Mouse (Mus musculus): ENCODE results near the gene Wdr91. TPM values are rescaled to one million over a fixed set of nuclear protein-coding genes. Genes with fewer than 3 reads are reported as not detected.
A peak's percentile ranks its signal among the peaks of the same experiment; 100 is the strongest.

Gene Wdr91
- polyA plus RNA-seq, 1 experiment from 2014 or later: 10.3 TPM

DNA sequence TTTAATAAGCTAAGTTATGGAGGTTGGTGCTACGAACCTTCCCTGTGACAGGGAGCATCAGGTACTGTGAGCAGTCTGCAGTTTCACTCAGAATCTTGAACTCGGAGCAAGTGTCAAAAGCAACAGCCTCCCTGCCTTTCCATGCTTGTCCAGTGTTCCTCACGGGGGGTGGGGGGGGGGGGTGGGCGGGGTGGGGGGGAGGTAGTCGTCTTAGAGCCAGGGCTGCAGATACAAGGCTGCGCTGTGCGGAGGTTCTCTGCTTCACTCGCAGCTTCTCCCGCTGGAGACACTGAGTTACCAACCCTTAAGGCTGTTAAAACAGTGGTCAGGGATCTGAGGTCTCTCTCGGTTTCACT lies 42.7 kb downstream of the Wdr91 start:
- Histone ChIP-seq H3K4me3 (ENCODE audit: low read depth, low read length) (no peak overlapping the region), H3K36me3 (ENCODE audit: control insufficient read depth, insufficient read depth, low read length) (no peaks in the 10 kb centered on the region), H3K27me3 (ENCODE audit: control insufficient read depth, insufficient read depth, low read length) (no peaks in the 10 kb centered on the region), H3K4me2 (ENCODE audit: low read depth, severe bottlenecking) (no peak overlapping the region), H3K9ac (ENCODE audit: low read length) (no peak overlapping the region), H3K4me1 (ENCODE audit: control insufficient read depth, insufficient read depth, low read length) (no peaks in the 10 kb centered on the region; the same call in 1 of the 2 replicates), H3K9me3 (ENCODE audit: control insufficient read depth, low read length) (no peaks in the 10 kb centered on the region), H3K27ac (replicated peaks; ENCODE audit: low read depth, low read length) (no peak overlapping the region)
- 79% methylated on average over 10 of the region's 10 CpGs for WGBS
- no peak for DNase-seq (ENCODE audit: low spot score)
- no peak for ATAC-seq (ENCODE audit: insufficient number of reproducible peaks, low FRiP score, low TSS enrichment, low read depth)

DNA sequence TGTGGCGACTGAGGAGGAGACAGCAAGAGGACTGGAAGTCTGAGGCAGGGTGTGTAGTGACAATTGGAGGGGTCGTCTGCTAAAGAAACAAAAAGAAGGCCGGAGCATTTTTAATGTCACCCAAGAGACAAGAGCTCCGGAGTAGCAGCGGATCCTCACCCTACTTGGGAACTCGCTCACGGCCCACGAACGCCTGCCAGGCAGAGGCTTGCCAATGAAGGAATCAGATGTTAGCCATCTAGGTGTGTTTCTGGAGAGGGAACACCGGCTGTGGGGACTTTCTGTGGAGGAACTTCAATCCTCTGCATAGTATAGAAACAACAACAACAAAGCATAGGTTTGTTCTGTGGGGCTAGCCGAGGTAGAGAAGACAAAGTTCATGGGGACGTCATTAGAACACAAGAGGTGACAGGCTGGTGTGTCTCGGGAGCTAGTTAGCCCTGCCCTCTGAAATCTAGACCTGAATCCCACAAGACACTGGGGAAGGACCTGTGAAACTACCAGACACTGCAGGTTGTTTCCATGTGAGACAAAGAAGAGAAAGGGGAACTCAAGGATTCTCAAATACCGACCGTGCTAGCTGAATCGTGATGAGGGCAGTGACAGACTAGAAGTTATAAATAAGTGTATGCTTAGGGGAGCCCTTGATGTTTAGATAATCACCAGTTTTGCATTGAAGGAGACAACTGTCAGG lies 43.2 kb downstream of the Wdr91 start:
- no peak for ATAC-seq (ENCODE audit: insufficient number of reproducible peaks, low FRiP score, low TSS enrichment, low read depth)
- Histone ChIP-seq H3K4me2 (ENCODE audit: low read depth, severe bottlenecking) (no peak overlapping the region), H3K27me3 (ENCODE audit: control insufficient read depth, insufficient read depth, low read length) (no peaks in the 10 kb centered on the region), H3K4me3 (ENCODE audit: low read depth, low read length) (no peak overlapping the region), H3K9ac (ENCODE audit: low read length) (no peak overlapping the region), H3K9me3 (ENCODE audit: control insufficient read depth, low read length) (no peaks in the 10 kb centered on the region), H3K36me3 (ENCODE audit: control insufficient read depth, insufficient read depth, low read length) (no peaks in the 10 kb centered on the region), H3K27ac (replicated peaks; ENCODE audit: low read depth, low read length) (no peak overlapping the region), H3K4me1 (ENCODE audit: control insufficient read depth, insufficient read depth, low read length) (no peaks in the 10 kb centered on the region; the same call in 1 of the 2 replicates)
- WGBS: 89% methylated on average over 16 of the region's 16 CpGs
- peak; percentile 17 for DNase-seq (ENCODE audit: low spot score)

DNA sequence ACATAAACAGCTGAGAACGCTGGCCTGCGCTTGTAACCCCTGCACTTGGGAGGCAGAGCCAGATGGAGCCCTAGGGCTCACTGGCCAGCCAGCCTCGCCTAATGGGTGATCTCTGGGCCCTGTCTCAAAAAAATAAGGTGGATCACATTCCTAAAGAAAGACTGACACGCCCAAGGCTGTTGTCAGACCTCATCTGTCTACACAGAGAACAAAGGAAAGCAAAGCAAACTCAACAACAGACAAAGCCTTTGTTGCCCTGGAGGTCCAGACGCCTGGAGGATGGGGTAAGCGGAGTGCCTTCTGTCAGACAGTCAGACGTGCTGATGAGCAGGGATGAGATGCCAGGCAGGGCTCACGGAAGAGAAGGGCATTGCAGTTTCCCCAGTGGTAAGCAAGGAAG lies 43.9 kb downstream of the Wdr91 start:
- 68% methylated on average over 8 of the region's 8 CpGs for WGBS
- Histone ChIP-seq H3K9ac (ENCODE audit: low read length) (no peak overlapping the region), H3K4me1 (ENCODE audit: control insufficient read depth, insufficient read depth, low read length) (no peaks in the 10 kb centered on the region; the same call in 1 of the 2 replicates), H3K4me3 (ENCODE audit: low read depth, low read length) (no peak overlapping the region), H3K4me2 (ENCODE audit: low read depth, severe bottlenecking) (no peak overlapping the region), H3K9me3 (ENCODE audit: control insufficient read depth, low read length) (no peaks in the 10 kb centered on the region), H3K27ac (replicated peaks; ENCODE audit: low read depth, low read length) (no peak overlapping the region), H3K27me3 (ENCODE audit: control insufficient read depth, insufficient read depth, low read length) (no peaks in the 10 kb centered on the region), H3K36me3 (ENCODE audit: control insufficient read depth, insufficient read depth, low read length) (no peaks in the 10 kb centered on the region)
- DNase-seq (ENCODE audit: low spot score): no peak
- ATAC-seq (ENCODE audit: insufficient number of reproducible peaks, low FRiP score, low TSS enrichment, low read depth): no peak

DNA sequence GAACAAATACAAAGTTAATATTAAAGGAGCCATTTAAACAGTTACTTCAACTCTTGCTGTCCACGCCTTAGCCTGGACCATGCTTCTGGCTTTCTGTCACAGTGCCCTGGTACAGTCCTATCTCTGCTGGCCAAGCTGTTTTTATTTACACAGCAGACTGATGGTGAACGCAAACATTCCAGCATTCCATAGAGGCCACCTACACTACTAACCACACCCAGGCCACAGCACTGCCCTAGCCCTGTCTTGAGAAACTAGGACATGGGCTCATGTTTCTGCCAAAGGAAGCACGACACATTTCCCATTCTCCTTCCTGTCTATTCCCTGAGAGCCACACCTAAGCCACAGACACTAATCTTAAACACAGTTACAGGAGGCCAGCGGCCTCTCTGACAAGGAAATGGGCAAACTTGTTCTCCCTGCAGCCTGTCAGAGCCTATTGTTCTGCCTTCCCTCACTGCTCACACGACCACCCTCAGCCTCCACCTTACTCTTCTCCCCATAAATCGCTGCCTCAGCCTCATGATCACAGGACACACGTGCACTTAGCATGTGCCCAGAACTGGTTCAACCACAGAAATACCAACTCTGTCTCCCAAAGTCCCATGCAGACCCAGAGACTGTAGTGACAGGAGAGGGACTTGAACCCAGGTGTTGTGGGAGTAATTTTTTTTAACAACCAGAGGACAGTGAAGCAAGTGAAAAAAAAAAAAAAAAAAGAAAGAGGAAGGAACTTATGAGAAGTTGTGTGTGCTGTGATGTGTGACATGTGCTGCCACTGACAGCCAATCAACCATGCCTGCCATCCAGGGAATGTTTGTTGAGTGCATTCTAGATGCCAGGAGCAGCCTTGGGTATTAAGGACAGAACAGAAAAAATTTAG lies 44.7 kb downstream of the Wdr91 start:
- Histone ChIP-seq H3K4me2 (ENCODE audit: low read depth, severe bottlenecking) (no peak overlapping the region), H3K4me1 (ENCODE audit: control insufficient read depth, insufficient read depth, low read length) (no peaks in the 10 kb centered on the region; the same call in 1 of the 2 replicates), H3K27me3 (ENCODE audit: control insufficient read depth, insufficient read depth, low read length) (no peaks in the 10 kb centered on the region), H3K27ac (replicated peaks; ENCODE audit: low read depth, low read length) (no peak overlapping the region), H3K4me3 (ENCODE audit: low read depth, low read length) (no peak overlapping the region), H3K36me3 (ENCODE audit: control insufficient read depth, insufficient read depth, low read length) (no peaks in the 10 kb centered on the region), H3K9ac (ENCODE audit: low read length) (no peak overlapping the region), H3K9me3 (ENCODE audit: control insufficient read depth, low read length) (no peaks in the 10 kb centered on the region)
- no peak for ATAC-seq (ENCODE audit: insufficient number of reproducible peaks, low FRiP score, low TSS enrichment, low read depth)
- WGBS: 65% methylated on average over 7 of the region's 7 CpGs
- no peak for DNase-seq (ENCODE audit: low spot score)

DNA sequence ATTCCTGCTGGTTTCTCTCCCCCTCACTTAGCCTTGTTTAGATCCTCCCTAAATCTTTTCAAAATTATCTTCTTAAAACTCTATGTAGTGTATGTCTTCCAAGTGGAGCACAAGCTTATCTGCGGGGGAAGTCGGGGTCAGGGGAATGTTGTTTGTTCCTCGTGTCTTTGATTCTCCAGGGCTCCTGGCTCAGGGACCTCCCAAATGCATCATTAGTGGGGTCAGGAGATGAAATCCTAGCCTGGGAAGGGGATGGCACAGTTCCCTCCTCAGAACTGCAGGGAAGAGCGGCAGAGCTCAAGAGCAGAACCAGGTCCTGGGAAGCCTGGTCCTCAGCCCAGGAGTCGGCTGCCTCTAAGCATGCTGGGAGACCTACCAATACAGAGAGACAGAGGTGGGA lies 45.5 kb downstream of the Wdr91 start:
- H3K27ac ChIP-seq (replicated peaks; ENCODE audit: low read depth, low read length): no peak overlapping the region
- 60% methylated on average over 5 of the region's 5 CpGs for WGBS
- DNase-seq (ENCODE audit: low spot score): no peak
- H3K9ac ChIP-seq (ENCODE audit: low read length): no peak overlapping the region
- H3K9me3 ChIP-seq (ENCODE audit: control insufficient read depth, low read length): no peaks in the 10 kb centered on the region
- no peak overlapping the region for H3K4me3 ChIP-seq (ENCODE audit: low read depth, low read length)
- no peaks in the 10 kb centered on the region for H3K36me3 ChIP-seq (ENCODE audit: control insufficient read depth, insufficient read depth, low read length)
- ATAC-seq (ENCODE audit: insufficient number of reproducible peaks, low FRiP score, low TSS enrichment, low read depth): no peak
- no peaks in the 10 kb centered on the region for H3K27me3 ChIP-seq (ENCODE audit: control insufficient read depth, insufficient read depth, low read length)
- no peak overlapping the region for H3K4me2 ChIP-seq (ENCODE audit: low read depth, severe bottlenecking)
- no peaks in the 10 kb centered on the region; the same call in 1 of the 2 replicates for H3K4me1 ChIP-seq (ENCODE audit: control insufficient read depth, insufficient read depth, low read length)

DNA sequence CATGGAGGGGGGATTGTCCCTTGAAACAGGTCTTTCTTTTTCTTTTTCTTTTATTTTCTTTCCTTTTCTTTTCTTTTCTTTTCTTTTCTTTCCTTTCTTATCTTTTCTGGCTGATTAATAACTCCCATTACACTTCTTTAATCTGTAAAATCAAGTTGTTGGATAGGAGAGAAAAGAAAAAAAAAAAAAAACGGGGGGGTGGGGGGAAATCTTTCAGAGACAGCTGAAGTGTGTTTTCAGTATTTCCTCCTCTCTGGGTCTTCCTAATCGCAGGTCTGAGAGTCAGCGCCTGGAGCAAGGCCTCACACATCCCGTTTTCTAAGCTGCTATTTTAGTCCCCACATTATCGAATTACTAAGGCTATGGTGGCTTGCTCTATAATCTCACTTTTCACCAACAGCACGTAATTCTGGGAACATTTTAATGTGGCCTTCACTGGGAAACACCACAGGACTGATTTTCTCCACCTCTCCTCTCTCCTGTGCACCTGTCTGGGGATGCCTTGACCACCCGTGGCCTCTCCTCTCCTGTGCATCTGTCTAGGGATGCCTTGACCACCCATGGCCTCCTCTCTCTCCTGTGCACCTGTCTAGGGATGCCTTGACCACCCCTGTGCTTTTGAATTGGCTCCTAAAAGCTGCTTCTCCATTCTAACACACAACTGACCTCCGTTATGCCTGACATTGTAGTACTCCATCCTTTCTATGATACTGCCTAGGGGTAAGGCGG lies 46.7 kb downstream of the Wdr91 start:
- Histone ChIP-seq H3K4me2 (ENCODE audit: low read depth, severe bottlenecking) (no peak overlapping the region), H3K9ac (ENCODE audit: low read length) (no peak overlapping the region; the same call in 1 of the 2 replicates), H3K4me3 (ENCODE audit: low read depth, low read length) (no peak overlapping the region), H3K27me3 (ENCODE audit: control insufficient read depth, insufficient read depth, low read length) (no peaks in the 10 kb centered on the region), H3K9me3 (ENCODE audit: control insufficient read depth, low read length) (no peaks in the 10 kb centered on the region), H3K36me3 (ENCODE audit: control insufficient read depth, insufficient read depth, low read length) (no peaks in the 10 kb centered on the region), H3K27ac (replicated peaks; ENCODE audit: low read depth, low read length) (no peak overlapping the region), H3K4me1 (ENCODE audit: control insufficient read depth, insufficient read depth, low read length) (no peaks in the 10 kb centered on the region; the same call in 1 of the 2 replicates)
- ATAC-seq (ENCODE audit: insufficient number of reproducible peaks, low FRiP score, low TSS enrichment, low read depth) (no peak), DNase-seq (ENCODE audit: low spot score) (no peak)
- 71% methylated on average over 9 of the region's 9 CpGs for WGBS

DNA sequence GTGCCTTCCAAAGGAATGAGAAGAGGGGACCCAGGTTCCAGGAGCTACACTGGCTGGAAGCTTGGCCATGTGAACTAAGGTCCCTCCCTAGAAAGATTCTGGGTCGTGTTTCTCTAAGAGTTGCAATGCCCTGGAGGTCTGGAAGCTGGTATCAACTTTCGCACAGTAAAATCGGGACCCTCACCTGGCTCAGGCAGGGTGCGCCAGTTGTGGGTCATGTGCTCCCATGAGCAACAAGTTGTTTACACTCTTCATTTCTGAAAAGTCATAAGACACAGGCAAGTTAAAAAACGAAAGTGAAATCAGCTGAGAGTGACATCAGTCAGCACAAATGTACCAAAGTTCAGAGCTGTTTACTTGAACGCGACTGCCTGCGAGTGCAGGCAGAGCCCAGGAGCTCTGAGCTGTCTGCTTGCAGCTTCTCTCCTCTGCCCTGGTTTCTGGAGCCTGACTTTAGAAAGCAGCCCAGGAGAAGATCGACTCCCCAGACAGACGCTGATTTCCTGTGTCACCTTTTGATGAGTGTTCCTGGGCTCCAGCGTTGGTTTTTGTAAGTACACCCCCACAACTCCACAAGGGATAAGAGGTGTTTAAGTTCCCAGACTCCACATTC lies 47.8 kb downstream of the Wdr91 start, which contains the start of gene Tmem140:
Gene Tmem140 (plus strand): TSS at position 356 of the 613 bp plus-strand sequence.
- Histone ChIP-seq H3K9me3 (ENCODE audit: control insufficient read depth, low read length) (no peaks in the 10 kb centered on the region), H3K4me1 (ENCODE audit: control insufficient read depth, insufficient read depth, low read length) (no peaks in the 10 kb centered on the region; the same call in 1 of the 2 replicates), H3K9ac (ENCODE audit: low read length) (no peak within 1 kb of the TSS), H3K4me2 (ENCODE audit: low read depth, severe bottlenecking) (no peak within 1 kb of the TSS), H3K27me3 (ENCODE audit: control insufficient read depth, insufficient read depth, low read length) (no peaks in the 10 kb centered on the region), H3K36me3 (ENCODE audit: control insufficient read depth, insufficient read depth, low read length) (no peaks in the 10 kb centered on the region), H3K4me3 (ENCODE audit: low read depth, low read length) (no peak within 1 kb of the TSS), H3K27ac (replicated peaks; ENCODE audit: low read depth, low read length) (no peak within 1 kb of the TSS)
- no peak for ATAC-seq (ENCODE audit: insufficient number of reproducible peaks, low FRiP score, low TSS enrichment, low read depth)
- 38% methylated on average over 11 of the region's 11 CpGs for WGBS
- DNase-seq (ENCODE audit: low spot score): no peak

DNA sequence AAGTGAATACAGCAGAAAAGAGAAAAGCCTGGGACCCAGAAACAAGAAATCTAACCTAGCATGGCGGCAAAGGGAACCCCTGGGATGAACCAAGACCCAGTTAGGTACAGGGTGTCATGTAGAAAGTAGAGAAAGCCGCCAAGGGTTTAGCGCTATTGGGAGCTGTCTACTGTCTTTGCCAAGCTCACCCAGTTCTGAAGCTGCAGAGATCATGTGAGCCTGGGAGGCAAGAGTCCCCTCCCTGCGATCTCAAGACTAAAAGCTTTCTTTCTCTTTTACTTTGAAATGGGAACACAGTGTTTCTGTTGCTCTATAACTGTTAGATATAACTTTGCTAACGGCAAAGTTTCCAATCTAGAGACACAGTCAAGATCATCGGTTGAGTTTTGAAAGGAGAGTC lies 48.3 kb downstream of the Wdr91 start:
- Histone ChIP-seq H3K9me3 (ENCODE audit: control insufficient read depth, low read length) (no peaks in the 10 kb centered on the region), H3K27ac (replicated peaks; ENCODE audit: low read depth, low read length) (no peak overlapping the region), H3K9ac (ENCODE audit: low read length) (no peak overlapping the region), H3K4me3 (ENCODE audit: low read depth, low read length) (no peak overlapping the region), H3K27me3 (ENCODE audit: control insufficient read depth, insufficient read depth, low read length) (no peaks in the 10 kb centered on the region), H3K4me1 (ENCODE audit: control insufficient read depth, insufficient read depth, low read length) (no peaks in the 10 kb centered on the region; the same call in 1 of the 2 replicates), H3K4me2 (ENCODE audit: low read depth, severe bottlenecking) (no peak overlapping the region), H3K36me3 (ENCODE audit: control insufficient read depth, insufficient read depth, low read length) (no peaks in the 10 kb centered on the region)
- WGBS: 92% methylated on average over 6 of the region's 6 CpGs
- ATAC-seq (ENCODE audit: insufficient number of reproducible peaks, low FRiP score, low TSS enrichment, low read depth): no peak
- no peak for DNase-seq (ENCODE audit: low spot score)
